Mouse (Mus musculus) effector memory CD4-positive, alpha-beta T cell, adult 7 months (primary cell): ENCODE results near the gene Tmem69. TPM values are rescaled to one million over a fixed set of nuclear protein-coding genes. Genes with fewer than 3 reads are reported as not detected.

ENCODE experiments used
- polyA plus RNA-seq: library from polyadenylated mRNA; unstranded; fragments of 100-300 nt; shearing (Covaris generic); gene quantifications from one replicate; pipeline ENCODE4 v1.2.1, GENCODE M21; 2017

The Tmem69 gene
- 13.4 TPM for polyA plus RNA-seq

GRCm38 (mm10) chr4:116555413-116556300 lies at the start of gene Tmem69:
Gene Tmem69, minus strand, starts transcription at chr4:116555936.

DNA sequence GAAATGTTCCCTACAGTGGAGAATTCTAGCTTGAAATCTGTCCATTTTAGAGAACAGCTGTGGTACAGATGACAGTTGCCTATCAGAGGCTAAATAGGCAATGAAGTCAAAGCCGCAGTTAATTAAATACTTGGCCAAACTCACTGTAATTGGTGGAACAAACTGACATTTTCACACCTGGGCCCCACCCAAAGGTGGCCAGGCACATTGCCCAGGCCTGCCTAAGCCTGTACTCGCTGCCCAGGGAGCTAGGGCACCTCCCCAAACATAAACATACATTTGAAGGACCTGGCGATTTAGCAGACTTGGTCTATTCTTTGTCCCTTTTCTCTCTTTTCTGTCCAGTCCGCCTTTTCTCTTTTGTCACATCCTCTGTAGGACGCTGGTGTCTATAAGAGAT lies 40.6 kb upstream of the Tmem69 start, which contains the start of gene Ccdc17:
Ccdc17 (plus strand) TSS at position 276 of the 400 bp plus-strand sequence.

GRCm38 (mm10) chr4:116557306-116558121 lies 1.8 kb upstream of the Tmem69 start, which contains the start of gene Gpbp1l1:
Gene Gpbp1l1, plus strand, starts transcription at chr4:116557658.

DNA sequence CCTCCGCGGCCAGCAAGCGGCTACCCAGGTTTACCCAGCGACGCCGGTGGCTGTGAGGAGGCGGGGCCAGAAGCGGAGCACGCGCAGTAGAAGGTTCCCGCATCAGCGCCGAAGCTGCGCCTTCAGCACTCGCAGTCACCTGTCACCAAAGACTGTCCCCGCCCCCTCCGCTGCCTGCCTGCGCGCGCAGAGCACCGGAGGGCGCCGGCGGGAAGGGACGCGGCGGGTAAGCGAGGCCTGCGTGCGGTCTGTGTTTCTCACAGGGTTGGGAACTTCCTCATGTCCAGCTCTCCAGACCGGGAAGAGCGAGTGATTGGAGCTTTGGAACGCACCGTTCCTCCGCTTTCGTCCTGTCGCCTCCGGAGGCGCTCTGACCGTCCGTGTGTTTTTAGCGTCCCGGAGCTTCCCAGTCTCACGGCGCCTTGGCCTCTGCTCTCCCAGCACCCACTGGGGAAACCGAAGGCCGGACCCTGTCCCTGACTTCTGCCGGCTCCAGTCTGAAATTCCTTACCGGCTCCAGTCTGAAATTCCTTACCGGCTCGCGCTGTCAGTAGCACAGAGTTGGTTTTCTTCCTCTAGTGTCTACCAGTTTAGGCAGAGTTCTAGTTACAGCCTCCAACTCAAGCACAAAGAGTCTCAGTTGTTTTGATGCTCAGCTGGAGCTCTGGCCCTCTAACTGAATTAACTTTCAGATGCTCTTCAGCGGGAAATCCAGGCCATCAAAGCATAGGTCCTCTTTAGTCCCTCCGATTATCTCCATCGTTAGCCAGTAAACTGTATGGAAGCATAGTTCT lies 48.1 kb downstream of the Tmem69 start, which contains the start of gene Ipp:
Ipp (plus strand) TSS at position 125 of the 794 bp plus-strand sequence.

Other genes starting within 250 kb of the Tmem69 start
- 7.2 TPM for gene Mast2, start 91.8 kb downstream of the Tmem69 start, polyA plus RNA-seq
- gene Ipp, start 48.4 kb downstream of the Tmem69 start, polyA plus RNA-seq, result 15.3 TPM
- 57.1 TPM for gene Gpbp1l1, start 1.7 kb upstream of the Tmem69 start, polyA plus RNA-seq
- 5.5 TPM for gene Ccdc17, start 40.7 kb upstream of the Tmem69 start, polyA plus RNA-seq
- gene Nasp, start 72.0 kb upstream of the Tmem69 start, polyA plus RNA-seq, result 88.4 TPM
- gene Akr1a1, start 95.7 kb upstream of the Tmem69 start, polyA plus RNA-seq, result 230 TPM
- 537 TPM for gene Prdx1, start 129.6 kb upstream of the Tmem69 start, polyA plus RNA-seq
- 4.0 TPM for gene Mmachc, start 152.5 kb upstream of the Tmem69 start, polyA plus RNA-seq
- gene Ccdc163, start 152.6 kb upstream of the Tmem69 start, polyA plus RNA-seq, result 4.8 TPM
- 5.3 TPM for gene Tesk2, start 165.0 kb upstream of the Tmem69 start, polyA plus RNA-seq